Mouse (Mus musculus) heart, postnatal 25 days (tissue): ENCODE results near the gene Syt2. TPM values are rescaled to one million over a fixed set of nuclear protein-coding genes. Genes with fewer than 3 reads are reported as not detected.

Source experiments
- DNase-seq: peaks from one replicate; pipeline ENCODE4 v3.0.0; 2022; ENCODE audit warnings: low spot score
- intact Hi-C: fragments of 180-260 bp; cut with DNase I; formaldehyde crosslinking; loops from one replicate; pipeline ENCODE4 v1.15.1; 2025
- total RNA-seq, 2 experiments: library from RNA; stranded (reverse); gene quantifications; 2 replicates each; pipeline ENCODE4 v1.2.3; 2021

The Syt2 gene
- total RNA-seq, 2 experiments from 2014 or later = not detected

GRCm38 (mm10) chr1:134699390-134699789 lies 52.9 kb downstream of the Syt2 start:
- DNase-seq = no peak

GRCm38 (mm10) chr1:134700151-134700550 lies 53.7 kb downstream of the Syt2 start:
- DNase-seq = no peak
- intact Hi-C loops = no loop called here

More at GRCm38 (mm10) chr1:134699390-134699789, 52.9 kb downstream of the Syt2 start:
- intact Hi-C loops = no loop called here

- DNase-seq = no peak
- intact Hi-C loops = no loop called here
Measured at GRCm38 (mm10) chr1:134700634-134701033, 54.2 kb downstream of the Syt2 start.

- no peak for DNase-seq
Measured at GRCm38 (mm10) chr1:134701191-134701590, 54.7 kb downstream of the Syt2 start.

GRCm38 (mm10) chr1:134703232-134703631 lies 56.8 kb downstream of the Syt2 start:
- DNase-seq = no peak
- intact Hi-C loops = no loop called here

More at GRCm38 (mm10) chr1:134701191-134701590, 54.7 kb downstream of the Syt2 start:
- intact Hi-C loops = no loop called here

GRCm38 (mm10) chr1:134704396-134705306 lies 58.2 kb downstream of the Syt2 start:
- intact Hi-C loops = no loop called here
- DNase-seq = no peak

- intact Hi-C loops = no loop called here
Measured at GRCm38 (mm10) chr1:134706549-134706948, 60.1 kb downstream of the Syt2 start.

GRCm38 (mm10) chr1:134707516-134707915 lies 61.0 kb downstream of the Syt2 start:
- intact Hi-C loops = no loop called here

More at GRCm38 (mm10) chr1:134706549-134706948, 60.1 kb downstream of the Syt2 start:
- no peak for DNase-seq

GRCm38 (mm10) chr1:134708274-134708673 lies 61.8 kb downstream of the Syt2 start:
- DNase-seq = no peak
- intact Hi-C loops = no loop called here

More at GRCm38 (mm10) chr1:134707516-134707915, 61.0 kb downstream of the Syt2 start:
- no peak for DNase-seq

GRCm38 (mm10) chr1:134708801-134709385 lies 62.4 kb downstream of the Syt2 start:
- intact Hi-C loops = no loop called here
- no peak for DNase-seq

- DNase-seq = no peak
- intact Hi-C loops = no loop called here
Measured at GRCm38 (mm10) chr1:134709411-134710306, 63.2 kb downstream of the Syt2 start.

- DNase-seq = no peak
- intact Hi-C loops = no loop called here
Measured at GRCm38 (mm10) chr1:134711061-134711460, 64.6 kb downstream of the Syt2 start.

- no peak for DNase-seq
- intact Hi-C loops = no loop called here
Measured at GRCm38 (mm10) chr1:134711653-134712052, 65.2 kb downstream of the Syt2 start.

- intact Hi-C loops = no loop called here
- DNase-seq = no peak
Measured at GRCm38 (mm10) chr1:134712781-134713299, 66.4 kb downstream of the Syt2 start.

- DNase-seq = no peak
- intact Hi-C loops = no loop called here
Measured at GRCm38 (mm10) chr1:134713421-134713969, 67.0 kb downstream of the Syt2 start.

GRCm38 (mm10) chr1:134714166-134714565 lies 67.7 kb downstream of the Syt2 start:
- DNase-seq = no peak
- intact Hi-C loops = no loop called here

- intact Hi-C loops = no loop called here
- no peak for DNase-seq
Measured at GRCm38 (mm10) chr1:134715092-134715491, 68.6 kb downstream of the Syt2 start.

- no peak for DNase-seq
- intact Hi-C loops = loop anchor here (10.0 kb wide), 1 partner anchor 245 kb away; the partner anchor contains the start of gene Ube2t
Measured at GRCm38 (mm10) chr1:134719718-134720304, 73.3 kb downstream of the Syt2 start.

- intact Hi-C loops = loop anchor here (10.0 kb wide), 1 partner anchor 243 kb away; the partner anchor contains the start of gene Ube2t
- DNase-seq = no peak
Measured at GRCm38 (mm10) chr1:134721486-134721885, 75.0 kb downstream of the Syt2 start.
